Mouse (Mus musculus) myocyte (in vitro differentiated cells): ENCODE data around the gene St8sia1. TPM values are rescaled to one million over a fixed set of nuclear protein-coding genes. Genes with fewer than 3 reads are reported as not detected.

Source experiments
- H3K27me3 ChIP-seq: one replicate; pipeline ENCODE4 v1.6.1; 2011; ENCODE audit not compliant: control insufficient read depth, insufficient read depth, insufficient read length
- H3K36me3 ChIP-seq: one replicate; pipeline ENCODE4 v1.6.1; 2011; ENCODE audit not compliant: control insufficient read depth, insufficient read depth
- H3K4me2 ChIP-seq: one replicate; pipeline ENCODE4 v1.6.1; 2011; ENCODE audit warnings: low read depth, control low read depth
- H3K4me3 ChIP-seq: one replicate; pipeline ENCODE4 v1.5.1; 2011; ENCODE audit warnings: mild to moderate bottlenecking, control low read depth, moderate library complexity
- H3K79me2 ChIP-seq: one replicate; pipeline ENCODE4 v1.6.1; 2011; ENCODE audit not compliant: control insufficient read depth, insufficient read depth
- H3ac ChIP-seq: one replicate; pipeline ENCODE4 v1.6.1; 2011; ENCODE audit not compliant: control insufficient read depth, insufficient read length
- CEBPB ChIP-seq: IDR thresholded peaks from 2 replicates; pipeline ENCODE4 v1.6.1; 2011; ENCODE audit warnings: mild to moderate bottlenecking, moderate library complexity; ENCODE audit not compliant: poor library complexity, insufficient read depth, severe bottlenecking
- E2F4 ChIP-seq: IDR thresholded peaks from one replicate; pipeline ENCODE4 v1.6.1; 2011; ENCODE audit warnings: mild to moderate bottlenecking, control low read depth, moderate library complexity; ENCODE audit not compliant: insufficient read depth
- MAX ChIP-seq: IDR thresholded peaks from one replicate; pipeline ENCODE4 v1.6.1; 2011; ENCODE audit warnings: low read depth, mild to moderate bottlenecking, control low read depth
- MYOD1 ChIP-seq, 3 experiments: IDR thresholded peaks; one replicate each; pipeline ENCODE4 v1.6.1; 2011; ENCODE audit warnings: control low read depth in 2 of 3, low read depth in 2 of 3, mild to moderate bottlenecking in 2 of 3, moderate library complexity in 1 of 3; ENCODE audit not compliant: insufficient read length in 2 of 3, control insufficient read depth in 1 of 3
- MYOG ChIP-seq, 3 experiments: IDR thresholded peaks; one replicate each; pipeline ENCODE4 v1.6.1; 2011; ENCODE audit warnings: control low read depth in 2 of 3, low read depth in 2 of 3, mild to moderate bottlenecking in 2 of 3; ENCODE audit not compliant: insufficient read length in 2 of 3, control insufficient read depth in 1 of 3, insufficient read depth in 1 of 3
- POLR2A ChIP-seq: IDR thresholded peaks from one replicate; pipeline ENCODE4 v1.6.1; 2011; ENCODE audit warnings: low read depth, mild to moderate bottlenecking, control low read depth, moderate library complexity; ENCODE audit not compliant: insufficient read length
- POLR2AphosphoS2 ChIP-seq: IDR thresholded peaks from one replicate; pipeline ENCODE4 v1.6.1; 2011; ENCODE audit warnings: low read depth, control low read depth; ENCODE audit not compliant: insufficient read length
- REST ChIP-seq: IDR thresholded peaks from one replicate; pipeline ENCODE4 v1.6.1; 2011; ENCODE audit warnings: mild to moderate bottlenecking, control low read depth, moderate library complexity; ENCODE audit not compliant: insufficient read depth, insufficient read length
- SRF ChIP-seq: IDR thresholded peaks from one replicate; pipeline ENCODE4 v1.6.1; 2011; ENCODE audit warnings: low read depth; ENCODE audit not compliant: control insufficient read depth, insufficient read length
- TCF12 ChIP-seq: IDR thresholded peaks from one replicate; pipeline ENCODE4 v1.6.1; 2011; ENCODE audit warnings: mild to moderate bottlenecking, control low read depth; ENCODE audit not compliant: poor library complexity, insufficient read depth, severe bottlenecking
- TCF3 ChIP-seq: IDR thresholded peaks from one replicate; pipeline ENCODE4 v1.6.1; 2011; ENCODE audit warnings: low read depth, control low read depth; ENCODE audit not compliant: insufficient read length
- USF1 ChIP-seq: IDR thresholded peaks from one replicate; pipeline ENCODE4 v1.6.1; 2011; ENCODE audit warnings: low read depth, mild to moderate bottlenecking, control low read depth, moderate library complexity
- polyA plus RNA-seq: library from polyadenylated mRNA; unstranded; fragments of >200 nt; fragmentation: generic; extraction: Trizol; gene quantifications from one replicate; pipeline ENCODE4 v1.2.1, GENCODE M21; 2012; ENCODE audit warnings: missing spikeins

The St8sia1 gene
- polyA plus RNA-seq, 1 experiment = 0.02 TPM

- Histone ChIP-seq H3ac (no peak overlapping the region), H3K79me2 (no peaks in the 10 kb centered on the region), H3K36me3 (no peaks in the 10 kb centered on the region), H3K27me3 (no peaks in the 10 kb centered on the region), H3K4me3 (no peak overlapping the region), H3K4me2 (no peak overlapping the region)
- no peak for TF ChIP-seq POLR2AphosphoS2
- no peak for TF ChIP-seq MYOD1 (IDR thresholded peaks at IDR 0.05; ENCODE audit: control insufficient read depth in 1 of 3, insufficient read length in 2 of 3, low read depth in 2 of 3)
- no peak for TF ChIP-seq MYOG (IDR thresholded peaks at IDR 0.05; ENCODE audit: control insufficient read depth in 1 of 3, insufficient read depth in 1 of 3, insufficient read length in 2 of 3, low read depth in 2 of 3)
- no peak for TF ChIP-seq TCF3
- no peak for TF ChIP-seq MAX
- TF ChIP-seq REST = no peak
- no peak for TF ChIP-seq POLR2A
- TF ChIP-seq SRF = no peak
- TF ChIP-seq TCF12 = no peak
- TF ChIP-seq USF1 = no peak
- TF ChIP-seq CEBPB = no peak
- no peak for TF ChIP-seq E2F4
Observed at GRCm38 (mm10) chr6:142786106-142786505, 178.1 kb downstream of the St8sia1 start.

GRCm38 (mm10) chr6:142785343-142785742, 178.9 kb downstream of the St8sia1 start:
- Histone ChIP-seq H3K4me3 (no peak overlapping the region), H3K79me2 (no peaks in the 10 kb centered on the region), H3ac (no peak overlapping the region), H3K36me3 (no peaks in the 10 kb centered on the region), H3K4me2 (no peak overlapping the region), H3K27me3 (no peaks in the 10 kb centered on the region)
- no peak for TF ChIP-seq MYOG (IDR thresholded peaks at IDR 0.05; ENCODE audit: control insufficient read depth in 1 of 3, insufficient read depth in 1 of 3, insufficient read length in 2 of 3, low read depth in 2 of 3)
- no peak for TF ChIP-seq TCF12
- no peak for TF ChIP-seq REST
- TF ChIP-seq MAX = no peak

GRCm38 (mm10) chr6:142781286-142781685, 183.0 kb downstream of the St8sia1 start:
- H3ac ChIP-seq = no peak overlapping the region
- no peaks in the 10 kb centered on the region for H3K27me3 ChIP-seq
- no peaks in the 10 kb centered on the region for H3K79me2 ChIP-seq
- H3K4me3 ChIP-seq = no peak overlapping the region
- TF ChIP-seq MYOG (IDR thresholded peaks at IDR 0.05; ENCODE audit: control insufficient read depth in 1 of 3, insufficient read depth in 1 of 3, insufficient read length in 2 of 3, low read depth in 2 of 3) (no peak), CEBPB (no peak), E2F4 (no peak), SRF (no peak), REST (no peak), USF1 (no peak), POLR2AphosphoS2 (no peak), TCF12 (no peak), MYOD1 (IDR thresholded peaks at IDR 0.05; ENCODE audit: control insufficient read depth in 1 of 3, insufficient read length in 2 of 3, low read depth in 2 of 3) (no peak), TCF3 (no peak), POLR2A (no peak), MAX (no peak)
- H3K4me2 ChIP-seq = no peak overlapping the region
- H3K36me3 ChIP-seq = no peaks in the 10 kb centered on the region

GRCm38 (mm10) chr6:142780574-142781033, 183.6 kb downstream of the St8sia1 start:
- Histone ChIP-seq H3K4me3 (no peak overlapping the region), H3K27me3 (no peaks in the 10 kb centered on the region), H3K4me2 (no peak overlapping the region), H3ac (no peak overlapping the region), H3K79me2 (no peaks in the 10 kb centered on the region), H3K36me3 (no peaks in the 10 kb centered on the region)
- TF ChIP-seq E2F4 (no peak), POLR2A (no peak), MAX (no peak), TCF12 (no peak)

- Histone ChIP-seq H3K79me2 (no peaks in the 10 kb centered on the region), H3K4me2 (no peak overlapping the region), H3ac (no peak overlapping the region), H3K36me3 (no peaks in the 10 kb centered on the region), H3K27me3 (no peaks in the 10 kb centered on the region), H3K4me3 (no peak overlapping the region)
- no peak for TF ChIP-seq POLR2AphosphoS2
- TF ChIP-seq MYOD1 (IDR thresholded peaks at IDR 0.05; ENCODE audit: control insufficient read depth in 1 of 3, insufficient read length in 2 of 3, low read depth in 2 of 3) = no peak
- TF ChIP-seq SRF = no peak
- no peak for TF ChIP-seq MAX
- TF ChIP-seq CEBPB = no peak
- TF ChIP-seq TCF3 = no peak
- no peak for TF ChIP-seq E2F4
- TF ChIP-seq POLR2A = no peak
- TF ChIP-seq TCF12 = no peak
- TF ChIP-seq MYOG (IDR thresholded peaks at IDR 0.05; ENCODE audit: control insufficient read depth in 1 of 3, insufficient read depth in 1 of 3, insufficient read length in 2 of 3, low read depth in 2 of 3) = no peak
- TF ChIP-seq REST = no peak
- TF ChIP-seq USF1 = no peak
Observed at GRCm38 (mm10) chr6:142779812-142780573, 184.3 kb downstream of the St8sia1 start.
